Mouse (Mus musculus) monocyte, adult 5-6 weeks (primary cell): Measurements from ENCODE around the gene Hoxd8. TPM values are rescaled to one million over a fixed set of nuclear protein-coding genes. Genes with fewer than 3 reads are reported as not detected.

Source experiments
- ATAC-seq: fragments of 153-309, 156-312 bp; replicated peaks from 2 replicates; pipeline ENCODE4 v1.8.0; 2017; ENCODE audit warnings: mild to moderate bottlenecking; ENCODE audit not compliant: low TSS enrichment, insufficient number of reproducible peaks, severe bottlenecking, poor library complexity, low FRiP score
- total RNA-seq: library from RNA; stranded (forward); fragments of 200-1000, 200-491, 200-594 nt; gene quantifications from 3 replicates; pipeline ENCODE4 v1.2.3, GENCODE M21; 2017

Gene Hoxd8
- not detected in 3 replicates for total RNA-seq

DNA sequence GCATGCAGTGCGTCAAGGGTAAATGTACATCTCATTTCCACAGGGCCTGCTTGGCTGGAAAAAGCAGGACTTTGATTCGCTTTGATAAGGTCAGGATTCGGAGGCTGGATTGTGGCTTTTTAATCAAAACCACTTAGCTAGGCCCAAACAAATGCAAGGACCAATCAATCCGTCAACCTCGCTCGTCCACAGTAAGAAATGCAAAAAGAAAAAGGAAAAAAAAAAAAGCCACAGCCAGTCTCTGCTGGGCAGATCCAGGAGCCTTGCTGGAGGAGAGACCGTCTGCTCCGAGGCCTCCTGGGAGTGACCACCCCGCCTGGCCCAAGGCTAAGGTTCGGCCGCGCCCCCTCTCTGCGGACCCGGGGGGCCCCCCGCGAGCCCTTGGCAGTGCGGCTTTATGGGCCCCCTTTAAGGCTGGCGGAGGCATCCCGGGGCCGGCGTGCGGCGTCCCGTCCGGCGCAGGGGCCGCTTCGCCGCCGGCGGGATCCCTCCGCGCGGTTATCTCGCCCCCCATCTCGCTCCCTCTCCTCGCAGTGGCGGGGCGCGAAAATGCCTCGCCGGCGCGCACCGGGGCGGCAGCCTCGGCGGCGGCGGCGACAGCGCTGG, at the start of gene Hoxd8:
Gene Hoxd8, plus strand, starts transcription at position 223 of the 606 bp plus-strand sequence.
- ATAC-seq, result no peak

DNA sequence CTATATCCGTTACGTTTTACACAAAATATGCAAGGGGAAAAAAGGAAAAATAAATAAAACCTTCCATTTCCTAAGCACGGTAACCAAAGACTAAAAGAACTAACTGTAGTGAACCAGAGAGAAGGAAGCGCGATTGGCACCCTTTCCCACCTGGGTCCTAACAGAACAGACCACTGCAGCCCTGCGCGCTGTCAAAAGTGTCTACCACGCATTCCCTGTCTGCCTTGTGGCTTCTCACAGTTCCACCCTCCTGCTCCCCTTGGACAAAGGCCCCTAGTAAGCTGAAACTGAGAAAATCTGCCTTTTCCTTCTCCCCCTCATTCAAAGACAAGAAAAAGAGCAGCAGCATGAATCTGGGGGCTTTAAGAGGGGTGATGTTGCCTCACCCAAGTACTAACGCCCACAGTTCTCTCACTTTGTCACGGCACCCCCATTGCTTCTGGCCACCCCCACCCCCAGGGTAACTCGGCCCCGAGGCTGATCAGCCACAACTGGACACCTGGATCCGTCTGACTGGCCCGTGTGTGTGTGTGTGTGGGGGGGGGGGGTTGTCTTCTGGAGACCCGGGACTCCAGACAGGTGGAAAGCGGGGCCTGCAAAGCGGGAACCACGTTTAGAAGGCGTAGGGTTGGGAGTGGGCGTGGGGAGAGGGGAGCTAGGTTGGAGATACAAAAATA, 49.5 kb upstream of the Hoxd8 start:
- ATAC-seq, result no peak

DNA sequence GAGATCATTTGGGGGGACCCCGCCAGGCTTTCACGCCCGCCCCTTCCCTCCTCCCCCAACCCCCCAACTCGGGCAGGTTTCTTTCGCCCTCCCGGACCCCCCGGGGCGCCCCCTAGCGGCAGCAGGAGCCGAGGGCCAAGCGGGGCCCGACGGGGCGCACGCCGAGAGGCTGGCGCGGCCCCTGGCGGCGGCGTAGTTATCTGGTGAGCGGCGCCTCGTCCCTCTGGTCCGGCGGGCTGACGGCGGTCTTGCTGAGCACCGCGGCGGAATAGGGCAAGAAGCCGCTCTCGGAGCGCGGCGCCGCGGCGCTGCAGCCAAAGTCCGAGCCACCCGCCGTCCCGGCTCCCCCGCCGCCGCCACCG, 49.0 kb upstream of the Hoxd8 start:
- ATAC-seq, result no peak

DNA sequence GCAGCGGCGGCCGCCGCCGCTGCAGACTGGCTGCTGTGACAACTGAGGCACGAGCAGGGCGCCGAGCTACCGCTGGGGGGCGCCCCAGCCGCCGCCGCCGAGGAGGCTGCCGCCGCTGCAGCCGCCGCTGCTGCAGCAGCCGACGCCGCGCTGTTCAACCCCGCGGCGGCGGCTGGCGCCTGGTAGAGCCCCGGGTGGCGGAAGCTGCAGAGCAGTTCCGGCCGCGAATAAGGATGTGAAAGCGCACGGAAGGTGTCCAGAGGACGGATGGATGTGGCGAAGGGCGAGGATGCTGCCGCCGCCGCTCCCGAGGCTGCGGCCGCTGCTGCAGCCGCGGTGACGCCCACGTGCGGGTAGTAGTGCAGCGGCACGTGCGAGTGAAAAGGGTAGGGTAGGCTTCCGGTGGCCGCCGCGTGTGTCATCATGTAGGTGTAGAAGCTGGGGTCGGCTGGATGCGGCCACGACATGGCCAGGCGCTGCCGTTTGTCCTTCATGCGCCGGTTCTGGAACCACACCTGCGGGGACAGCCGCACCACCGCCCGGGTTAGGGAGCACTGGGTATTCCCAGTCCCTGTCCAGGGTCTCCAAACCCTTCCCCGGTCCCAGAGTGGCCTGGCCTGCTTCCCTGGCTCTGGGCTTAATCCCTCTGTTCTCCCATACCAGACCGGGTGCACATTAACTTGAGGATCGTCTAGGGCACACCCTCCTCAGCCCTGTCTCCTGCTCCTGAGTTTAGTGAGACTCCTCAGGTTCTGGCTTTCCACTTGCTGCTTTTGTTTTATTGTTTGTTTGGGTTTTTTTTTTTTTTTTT, 48.4 kb upstream of the Hoxd8 start:
- peak; percentile 58 for ATAC-seq

DNA sequence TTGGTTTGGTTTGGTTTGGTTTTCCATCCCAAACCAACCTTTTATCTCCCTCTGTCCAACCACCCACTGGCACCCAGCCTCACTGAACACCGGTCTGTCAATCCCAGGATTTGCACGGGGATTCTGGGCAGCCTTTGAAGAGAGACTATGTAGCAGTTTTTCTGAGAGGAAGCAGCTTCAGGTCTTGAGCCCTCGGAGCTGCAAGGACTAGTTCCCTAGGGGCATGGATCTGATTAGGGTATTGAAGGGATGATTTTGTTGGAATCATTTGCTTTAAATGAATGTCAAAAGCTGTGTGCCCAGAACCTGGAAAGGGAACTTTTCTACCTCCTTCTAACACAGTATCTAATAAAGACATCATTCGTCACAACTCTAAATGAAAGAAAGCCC, 47.8 kb upstream of the Hoxd8 start:
- ATAC-seq, result no peak

DNA sequence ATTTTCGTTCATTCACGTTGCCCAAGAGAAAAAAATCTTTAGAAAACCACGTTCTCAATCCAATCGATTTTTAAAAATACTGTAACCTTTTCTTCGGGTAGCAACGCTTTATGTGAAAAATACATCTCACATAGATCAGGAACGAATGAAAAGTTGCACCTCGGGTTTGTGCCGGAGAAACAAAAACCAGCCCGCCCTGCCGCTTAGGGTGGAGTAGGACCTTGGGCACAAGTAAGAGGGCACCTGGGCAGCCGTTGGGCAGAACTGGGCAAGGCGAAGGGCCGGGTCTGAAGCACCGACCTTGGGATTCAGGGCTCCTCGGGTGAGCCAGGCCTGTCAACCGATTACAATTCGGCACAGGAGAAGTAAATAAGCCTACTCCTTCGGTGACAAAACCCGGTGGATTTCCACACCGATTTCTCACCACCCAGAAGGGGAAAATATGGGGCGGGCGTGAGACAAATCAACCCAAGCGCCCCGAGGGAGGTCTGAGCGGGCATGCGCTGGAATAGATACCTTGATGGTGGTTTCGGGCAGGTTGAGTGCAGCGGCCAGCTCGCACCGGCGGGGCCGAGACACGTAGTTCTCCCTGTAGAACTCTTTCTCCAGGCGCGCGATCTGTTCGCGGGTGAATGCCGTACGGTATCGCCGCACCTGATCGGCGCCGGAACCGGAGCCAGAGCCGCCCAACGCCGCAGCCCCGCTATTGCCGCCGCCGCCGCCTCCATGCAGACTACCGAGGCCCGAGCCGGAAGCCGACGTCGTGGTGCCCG, 47.0 kb upstream of the Hoxd8 start:
- no peak for ATAC-seq

DNA sequence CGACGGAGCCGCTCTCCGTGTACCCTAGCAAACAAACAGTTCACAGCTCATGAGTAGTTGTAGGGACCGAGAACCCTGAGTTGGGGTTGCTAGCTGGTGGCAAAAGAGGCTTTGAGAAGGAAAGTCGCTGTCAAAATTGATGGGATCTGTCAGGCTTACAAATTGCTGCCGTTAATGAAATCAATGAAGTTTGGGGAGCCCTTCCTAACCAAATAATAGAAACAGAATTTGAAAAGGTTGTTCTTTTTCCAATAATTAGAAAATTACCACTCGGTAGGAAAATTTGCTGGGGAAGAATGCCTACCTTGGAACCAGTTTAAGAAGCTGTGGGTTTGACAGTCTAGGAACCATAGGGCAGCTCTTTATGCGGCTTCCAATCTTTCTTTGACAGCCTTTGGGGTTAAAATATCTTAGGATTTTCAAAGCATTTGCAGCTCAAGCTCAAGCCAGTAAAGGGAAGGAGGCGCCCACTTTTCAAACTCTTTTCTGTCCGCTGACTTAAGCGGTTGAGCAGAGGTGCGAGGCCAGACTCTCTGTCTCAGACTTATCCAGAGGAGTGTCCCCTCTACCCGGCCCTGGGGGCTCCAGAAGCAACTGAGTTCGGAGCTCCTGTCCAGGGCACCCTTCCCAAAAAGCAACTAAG, 46.3 kb upstream of the Hoxd8 start:
- no peak for ATAC-seq

DNA sequence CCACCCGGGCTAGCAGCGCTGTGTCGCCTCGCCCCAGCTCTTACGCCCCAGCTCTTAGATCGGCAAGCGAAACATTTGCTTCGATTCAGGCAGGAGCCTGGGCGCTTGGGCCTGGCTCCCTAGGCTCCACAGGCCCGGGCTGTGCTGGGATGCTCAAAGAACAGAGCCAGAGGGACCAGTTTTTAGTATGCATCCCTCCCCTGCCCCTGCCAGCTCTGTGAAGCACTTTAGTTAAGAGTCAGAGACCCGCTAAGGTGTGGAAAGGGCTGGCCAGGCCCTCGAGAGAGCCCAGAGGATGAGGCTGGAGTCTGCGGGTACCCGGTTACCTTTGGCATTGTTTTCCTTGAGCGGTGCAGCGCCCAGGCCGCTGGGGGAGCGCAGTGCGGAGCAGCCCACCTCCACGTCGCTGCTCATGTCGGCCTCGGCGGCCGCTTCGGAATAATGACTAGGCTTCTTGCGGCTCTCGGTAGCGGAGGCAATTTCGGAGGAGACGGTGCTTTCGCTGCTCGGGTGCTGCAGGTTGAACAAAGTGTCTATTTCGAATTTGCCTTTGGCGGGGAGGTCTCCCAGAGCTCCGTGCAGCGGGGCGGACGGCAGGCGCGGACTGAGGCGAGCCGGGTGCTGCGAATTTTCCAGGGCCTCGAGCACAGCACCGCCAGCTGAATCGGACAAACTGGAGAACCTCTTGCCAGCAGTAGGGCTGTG, 45.6 kb upstream of the Hoxd8 start:
- ATAC-seq, result no peak

DNA sequence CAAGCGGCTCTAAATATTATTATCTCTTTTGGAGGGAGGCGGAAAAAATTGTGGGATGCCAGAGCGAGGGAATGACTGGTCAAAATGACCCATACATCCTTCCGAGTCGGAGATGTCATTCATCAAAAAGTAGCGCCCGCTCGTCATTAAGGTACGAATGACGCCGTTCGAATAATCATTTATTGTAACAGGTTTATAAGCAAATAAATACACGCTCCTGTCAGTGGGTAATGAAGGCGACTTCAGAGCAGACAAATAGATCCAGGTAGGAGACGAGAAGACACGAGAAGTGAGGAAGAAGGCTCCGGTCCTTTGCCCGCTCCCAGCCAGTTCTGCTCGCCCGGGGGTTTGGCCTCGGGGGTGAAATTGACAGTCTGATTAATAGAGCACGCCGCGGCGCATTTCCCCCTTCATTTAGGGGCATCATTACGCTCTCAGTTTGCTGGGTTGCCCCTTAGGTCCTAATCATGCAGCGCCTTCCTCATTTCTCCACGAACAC, 44.9 kb upstream of the Hoxd8 start, which contains the start of gene Evx2:
Gene Evx2, minus strand, starts transcription at position 51 of the 499 bp plus-strand sequence.
- ATAC-seq, result no peak

DNA sequence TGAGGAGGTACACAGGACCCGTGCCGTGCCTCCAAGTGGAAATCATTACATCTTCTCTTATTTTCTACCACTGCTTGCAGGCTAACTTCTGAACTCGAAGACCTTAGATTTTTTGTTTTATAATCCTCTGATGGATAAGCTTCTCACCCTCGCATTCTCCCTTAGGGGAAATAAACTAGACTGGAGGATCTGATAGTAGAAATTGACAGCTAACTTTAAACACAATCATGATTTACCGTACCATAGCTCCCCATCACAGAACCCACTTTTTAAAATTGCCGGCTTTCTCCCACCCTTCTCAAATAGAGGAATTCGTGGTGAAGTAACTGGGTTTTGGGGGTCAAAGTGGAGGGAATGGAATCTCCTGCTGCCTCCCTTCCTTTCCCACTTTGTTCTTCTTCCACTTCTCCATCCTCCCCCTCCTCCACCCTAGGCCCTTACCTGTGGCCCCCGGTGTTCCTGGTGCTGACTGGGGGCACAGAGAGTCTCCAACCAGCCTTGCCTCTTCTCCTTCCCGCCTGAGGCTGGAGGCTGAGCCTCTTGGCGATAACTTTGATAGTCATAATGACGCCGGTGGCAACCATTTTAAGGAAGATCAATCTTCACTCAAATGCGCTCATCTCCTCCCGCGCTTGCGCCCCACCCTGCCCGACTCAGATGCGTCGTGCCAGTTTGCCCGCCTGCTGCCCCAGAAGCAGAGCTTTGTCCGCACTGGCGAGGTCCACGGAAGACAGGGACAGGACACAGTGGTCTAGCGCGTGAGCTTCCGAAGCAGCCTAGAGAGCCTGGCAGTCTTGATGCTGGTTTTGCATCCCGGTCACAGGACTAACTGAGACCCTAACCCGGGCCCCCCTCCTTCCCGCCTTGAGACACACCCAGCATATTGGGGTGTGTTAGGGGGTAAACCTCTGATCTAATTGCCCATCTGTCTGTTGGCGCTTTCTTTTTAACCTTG, 43.7 kb upstream of the Hoxd8 start:
- ATAC-seq, result no peak

DNA sequence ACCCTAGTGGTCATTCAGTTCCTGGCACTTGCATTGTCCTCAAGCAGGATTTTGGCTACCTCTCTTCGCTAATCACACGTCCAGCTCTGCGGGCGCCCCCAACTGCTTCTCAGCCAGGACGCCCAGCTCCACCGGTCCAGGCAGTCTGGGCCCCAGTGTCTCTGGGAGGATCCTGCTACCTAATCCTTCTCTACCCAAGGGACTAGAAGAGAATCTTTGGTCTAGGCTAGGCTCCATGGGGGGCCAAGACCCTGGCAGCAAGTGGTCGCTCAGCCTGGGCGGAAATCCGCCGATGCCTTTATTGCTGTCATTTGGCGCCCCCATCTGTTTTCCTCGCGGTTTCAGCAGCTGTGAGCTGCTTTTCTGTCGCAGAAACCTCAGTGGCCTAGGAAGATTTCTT, 42.7 kb upstream of the Hoxd8 start:
- no peak for ATAC-seq

DNA sequence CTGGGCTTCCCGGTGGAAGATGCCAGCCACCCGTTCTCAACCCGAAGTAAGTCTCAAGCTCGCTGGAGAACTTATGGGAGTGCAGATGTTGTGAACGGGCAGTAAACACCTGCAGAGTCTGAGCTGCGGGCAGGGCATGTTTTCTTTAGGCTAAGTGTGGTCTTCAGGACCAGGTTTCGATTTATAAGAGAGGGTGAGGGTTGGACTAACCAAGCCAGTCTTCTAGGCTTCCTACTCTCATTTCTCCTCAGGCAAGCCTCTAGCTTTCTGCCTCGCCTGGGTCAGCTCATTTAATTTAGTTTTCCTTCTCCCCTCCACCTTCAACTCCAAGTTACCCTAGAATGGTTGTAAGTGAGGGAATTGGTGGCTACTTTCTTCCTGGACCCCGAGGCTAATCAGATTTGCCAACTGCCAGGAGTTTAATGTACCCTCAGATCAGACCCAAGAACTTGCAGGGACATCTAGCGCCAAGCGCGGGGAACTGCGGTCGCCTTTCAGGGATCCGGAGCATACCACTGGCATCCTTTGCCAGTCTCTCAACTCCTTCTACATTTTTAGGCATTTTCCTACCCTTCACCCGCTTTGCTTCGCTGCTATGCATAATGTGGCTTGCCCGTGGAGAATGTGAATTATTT, 41.0 kb upstream of the Hoxd8 start:
- ATAC-seq, result no peak

DNA sequence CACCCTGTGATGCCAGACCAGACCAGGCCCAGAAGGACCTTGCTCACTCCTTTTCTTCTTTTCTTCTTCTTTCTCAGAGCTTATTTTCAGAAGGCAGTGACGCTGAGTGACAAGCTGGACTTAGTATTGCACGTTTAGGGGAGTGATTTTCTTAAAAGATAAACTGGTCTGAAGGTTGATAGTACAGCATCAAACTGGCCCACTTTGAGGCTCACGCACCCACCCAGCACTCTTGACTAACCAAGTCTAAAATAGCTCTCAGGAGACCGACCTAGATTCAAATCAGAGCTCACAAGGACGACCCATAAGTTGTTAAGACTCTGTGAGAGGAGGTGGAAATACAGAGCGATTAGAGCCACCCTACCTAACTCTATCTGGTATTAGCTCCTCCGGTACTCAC, 38.0 kb upstream of the Hoxd8 start:
- ATAC-seq, result no peak

DNA sequence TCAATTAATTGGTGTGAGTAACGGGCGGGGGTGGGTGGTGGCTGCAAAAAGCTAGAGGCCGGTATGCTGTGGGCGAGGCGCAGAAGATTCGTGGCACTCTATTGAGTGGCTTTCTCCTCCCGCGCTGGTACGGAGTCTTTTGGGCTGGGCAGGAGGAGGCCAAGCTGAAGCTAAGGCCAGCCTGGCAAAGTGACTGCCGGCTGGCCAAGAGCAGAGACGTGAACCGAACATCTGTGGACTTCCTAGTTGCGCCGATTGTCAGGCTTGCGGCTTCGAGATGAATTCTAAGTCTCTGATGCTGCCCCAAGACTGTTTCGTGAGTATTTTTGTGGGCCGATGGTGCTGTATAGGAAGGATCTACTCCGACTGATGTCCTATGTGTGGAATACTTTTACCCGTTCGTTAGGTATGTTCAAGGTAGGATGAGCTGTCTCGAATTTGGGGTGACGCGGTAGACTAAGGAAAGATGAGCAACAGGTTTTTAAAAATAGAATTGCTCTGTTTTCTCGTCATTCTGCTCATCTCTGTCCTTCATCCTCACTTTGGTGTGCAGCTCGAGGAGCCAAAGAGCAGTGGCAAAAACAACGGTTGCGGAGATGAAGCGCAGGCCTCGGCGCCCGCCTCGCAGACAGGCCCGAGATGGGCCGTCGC, 37.1 kb upstream of the Hoxd8 start:
- no peak for ATAC-seq

DNA sequence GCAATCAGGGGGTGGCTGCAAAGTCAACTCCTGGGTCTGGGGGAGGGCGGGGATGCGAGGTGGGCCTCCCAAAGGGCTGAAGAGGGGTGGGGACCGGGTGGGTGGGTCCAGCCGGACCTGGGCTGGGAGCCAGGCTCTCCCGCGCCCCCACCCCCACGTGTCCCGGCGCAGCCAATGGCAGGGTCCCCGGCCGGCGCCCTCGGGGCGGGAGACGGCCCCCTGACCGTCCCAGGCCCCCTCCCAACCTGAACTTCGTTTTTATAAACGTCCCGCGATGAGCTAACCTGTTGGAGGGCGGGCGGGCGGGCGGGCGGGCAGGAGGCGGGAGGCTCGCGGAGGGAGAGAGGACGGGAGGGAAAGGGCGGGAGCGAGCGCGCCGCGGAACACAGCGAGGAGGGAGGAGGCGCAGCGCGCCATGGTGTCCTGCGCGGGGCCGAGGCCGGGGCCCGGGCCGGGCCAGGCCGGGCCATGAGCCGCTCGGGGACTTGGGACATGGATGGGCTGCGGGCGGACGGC, 36.5 kb upstream of the Hoxd8 start, which contains the start of gene Hoxd13:
Gene Hoxd13, plus strand, starts transcription at position 469 of the 516 bp plus-strand sequence.
- no peak for ATAC-seq
